Mouse (Mus musculus) liver, embryonic 12.5 days (tissue): ENCODE measurements at regions not wholly inside any gene's neighbourhood (a gene's known extent, or its start where the extent isn't known, plus 50 kb on each side); places are given as distances from the start of the nearest gene placed in this dataset.

ENCODE experiments used
- ATAC-seq: fragments of 200-750 bp; cut with Nextera tagmentation; 2 replicates; pipeline ENCODE4 v1.8.0; 2017; ENCODE audit warnings: moderate number of reproducible peaks, mild to moderate bottlenecking, moderate library complexity
- H3K27ac ChIP-seq: fragments of 300-500 bp; sonication (generic); 2 replicates; pipeline ENCODE4 v1.5.1; 2016; ENCODE audit warnings: mild to moderate bottlenecking
- H3K27me3 ChIP-seq: fragments of 300-500 bp; sonication (generic); replicated peaks from 2 replicates; pipeline ENCODE4 v1.6.1; 2016; ENCODE audit warnings: mild to moderate bottlenecking, moderate library complexity
- H3K36me3 ChIP-seq: fragments of 300-500 bp; sonication (generic); 2 replicates; pipeline ENCODE4 v1.6.1; 2016; ENCODE audit warnings: mild to moderate bottlenecking, moderate library complexity
- H3K4me1 ChIP-seq: fragments of 300-500 bp; sonication (generic); 2 replicates; pipeline ENCODE4 v1.6.1; 2016
- H3K4me2 ChIP-seq: fragments of 300-500 bp; sonication (generic); 2 replicates; pipeline ENCODE4 v1.6.1; 2016; ENCODE audit warnings: mild to moderate bottlenecking, moderate library complexity
- H3K4me3 ChIP-seq: fragments of 300-500 bp; sonication (generic); 2 replicates; pipeline ENCODE4 v1.5.1; 2016; ENCODE audit warnings: mild to moderate bottlenecking, moderate library complexity
- H3K9ac ChIP-seq: fragments of 300-500 bp; sonication (generic); 2 replicates; pipeline ENCODE4 v1.6.1; 2016; ENCODE audit warnings: mild to moderate bottlenecking, moderate library complexity
- H3K9me3 ChIP-seq: fragments of 300-500 bp; sonication (generic); replicated peaks from 2 replicates; pipeline ENCODE4 v1.6.1; 2016; ENCODE audit warnings: mild to moderate bottlenecking, moderate library complexity
- WGBS: fragments of 180-500 bp; shearing (Covaris S2); methylation state at CpG from one replicate; pipeline ENCODE4 v1.1.7; 2016; ENCODE audit not compliant: insufficient replicate concordance; 5-methylcytosine and 5-hydroxymethylcytosine counted together

- ATAC-seq = peak; percentile 80
- Histone ChIP-seq H3K27ac (no peak overlapping the region), H3K36me3 (no peaks in the 10 kb centered on the region), H3K4me1 (no peaks in the 10 kb centered on the region), H3K27me3 (no peaks in the 10 kb centered on the region), H3K4me2 (no peak overlapping the region), H3K4me3 (no peak overlapping the region), H3K9ac (no peak overlapping the region), H3K9me3 (no peaks in the 10 kb centered on the region)
- 15% methylated on average over 6 of the region's 6 CpGs for WGBS
Observed at GRCm38 (mm10) chr5:46488140-46488942, 630.9 kb upstream of the Lcorl start.

DNA sequence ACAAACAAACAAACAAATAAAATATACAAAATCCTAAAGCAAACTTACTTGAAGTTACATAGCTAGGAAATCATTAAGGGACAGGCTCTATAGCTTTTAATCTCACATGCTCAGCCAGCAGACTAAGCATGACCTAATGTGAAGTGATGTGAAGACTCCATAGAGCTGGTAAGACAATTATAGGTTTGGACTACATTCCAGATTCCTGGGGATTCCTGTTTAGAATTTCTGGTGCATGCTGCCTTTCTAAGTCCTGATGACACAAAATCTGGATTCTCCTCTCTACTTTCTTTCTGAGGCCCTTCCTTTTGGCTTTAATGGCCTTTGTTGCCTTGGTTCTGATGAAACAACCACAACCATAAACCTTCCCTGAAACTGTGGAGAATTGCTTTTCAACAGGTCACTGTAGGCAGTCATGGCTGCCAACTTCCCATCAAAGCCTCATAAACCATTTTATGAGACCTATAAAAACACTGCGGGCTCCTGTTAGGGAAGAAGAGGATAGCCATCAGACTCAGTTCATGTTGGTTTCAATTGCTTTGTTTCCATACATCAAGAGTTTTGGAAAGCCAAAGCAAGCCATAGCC lies 629.4 kb upstream of the Lcorl start:
- H3K4me3 ChIP-seq = no peak overlapping the region
- no peaks in the 10 kb centered on the region for H3K36me3 ChIP-seq
- no peak overlapping the region for H3K9ac ChIP-seq
- no peak overlapping the region for H3K27ac ChIP-seq
- 63% methylated on average over 1 of the region's 1 CpGs for WGBS
- no peaks in the 10 kb centered on the region for H3K4me1 ChIP-seq
- no peaks in the 10 kb centered on the region for H3K9me3 ChIP-seq
- H3K27me3 ChIP-seq = no peaks in the 10 kb centered on the region
- no peak overlapping the region for H3K4me2 ChIP-seq
- ATAC-seq = no peak

DNA sequence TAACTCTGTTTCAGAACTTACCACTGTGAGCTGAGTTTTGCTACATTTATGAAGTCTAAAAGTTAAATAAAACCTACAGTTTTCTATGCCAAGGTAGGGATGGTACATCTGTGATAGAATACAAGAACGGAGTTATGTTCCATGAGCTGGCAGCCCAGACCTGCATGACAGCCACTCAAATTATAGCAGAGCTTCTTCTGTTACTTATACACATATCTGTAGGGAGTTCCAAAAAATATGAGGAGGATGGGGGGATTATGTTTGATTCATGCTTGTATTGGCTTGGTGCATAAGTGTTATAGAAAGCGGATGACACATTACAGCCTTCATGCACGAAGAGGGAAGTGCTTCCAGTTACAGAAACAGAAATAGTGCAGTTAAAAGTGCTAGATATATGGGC lies 598.9 kb upstream of the Lcorl start:
- no peaks in the 10 kb centered on the region for H3K9me3 ChIP-seq
- no peak overlapping the region for H3K27ac ChIP-seq
- no peaks in the 10 kb centered on the region for H3K27me3 ChIP-seq
- WGBS = 75% methylated on average over 3 of the region's 3 CpGs
- no peak overlapping the region for H3K9ac ChIP-seq
- ATAC-seq = no peak
- no peaks in the 10 kb centered on the region for H3K4me1 ChIP-seq
- H3K4me2 ChIP-seq = no peak overlapping the region
- no peaks in the 10 kb centered on the region for H3K36me3 ChIP-seq
- H3K4me3 ChIP-seq = no peak overlapping the region

GRCm38 (mm10) chr5:46448274-46448673 lies 590.9 kb upstream of the Lcorl start:
- Histone ChIP-seq H3K27ac (no peak overlapping the region), H3K9ac (no peak overlapping the region), H3K36me3 (no peaks in the 10 kb centered on the region), H3K4me1 (no peaks in the 10 kb centered on the region), H3K9me3 (no peaks in the 10 kb centered on the region), H3K4me3 (no peak overlapping the region), H3K27me3 (no peaks in the 10 kb centered on the region), H3K4me2 (no peak overlapping the region)
- no peak for ATAC-seq
- 56% methylated on average over 4 of the region's 4 CpGs for WGBS

GRCm38 (mm10) chr5:46445844-46446243 lies 588.4 kb upstream of the Lcorl start:
- Histone ChIP-seq H3K27me3 (no peaks in the 10 kb centered on the region), H3K9me3 (no peaks in the 10 kb centered on the region), H3K4me2 (no peak overlapping the region), H3K27ac (no peak overlapping the region), H3K4me1 (no peaks in the 10 kb centered on the region), H3K36me3 (no peaks in the 10 kb centered on the region), H3K4me3 (no peak overlapping the region), H3K9ac (no peak overlapping the region)
- no peak for ATAC-seq
- 34% methylated on average over 3 of the region's 3 CpGs for WGBS

GRCm38 (mm10) chr5:46445122-46445521 lies 587.7 kb upstream of the Lcorl start:
- Histone ChIP-seq H3K27me3 (no peaks in the 10 kb centered on the region), H3K4me2 (no peak overlapping the region), H3K27ac (no peak overlapping the region), H3K9me3 (no peaks in the 10 kb centered on the region), H3K9ac (no peak overlapping the region), H3K4me3 (no peak overlapping the region), H3K4me1 (no peaks in the 10 kb centered on the region), H3K36me3 (no peaks in the 10 kb centered on the region)
- 63% methylated on average over 7 of the region's 7 CpGs for WGBS
- no peak for ATAC-seq

DNA sequence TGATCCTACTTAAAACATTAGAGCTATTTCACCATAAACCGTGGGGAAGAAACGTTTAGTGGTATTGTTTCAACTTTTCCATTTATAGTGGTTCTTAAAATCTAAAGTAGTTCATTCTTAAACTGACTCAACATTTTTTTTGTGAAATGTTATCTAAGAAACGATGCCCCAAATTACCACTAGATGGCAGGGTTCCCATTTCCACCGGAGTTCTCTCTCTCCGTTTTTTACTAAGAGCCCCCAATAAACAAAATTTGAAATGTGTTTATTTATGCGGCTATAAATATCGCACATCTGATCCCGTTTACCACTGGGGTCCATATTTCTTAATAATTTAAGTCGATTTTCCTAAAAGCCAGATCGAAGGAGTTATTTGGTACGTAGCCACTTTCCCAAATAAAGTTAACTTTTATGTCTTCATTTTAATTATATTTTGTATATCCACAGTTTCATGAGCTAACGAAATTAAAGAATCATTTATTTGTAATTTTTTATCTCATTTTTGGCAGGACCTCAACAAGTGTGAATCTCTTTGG lies 586.5 kb upstream of the Lcorl start:
- no peak overlapping the region for H3K9ac ChIP-seq
- no peaks in the 10 kb centered on the region for H3K9me3 ChIP-seq
- H3K27me3 ChIP-seq = no peaks in the 10 kb centered on the region
- no peak for ATAC-seq
- 12% methylated on average over 12 of the region's 12 CpGs for WGBS
- no peaks in the 10 kb centered on the region for H3K4me1 ChIP-seq
- H3K4me2 ChIP-seq = no peak overlapping the region
- no peak overlapping the region for H3K4me3 ChIP-seq
- no peak overlapping the region for H3K27ac ChIP-seq
- H3K36me3 ChIP-seq = no peaks in the 10 kb centered on the region

DNA sequence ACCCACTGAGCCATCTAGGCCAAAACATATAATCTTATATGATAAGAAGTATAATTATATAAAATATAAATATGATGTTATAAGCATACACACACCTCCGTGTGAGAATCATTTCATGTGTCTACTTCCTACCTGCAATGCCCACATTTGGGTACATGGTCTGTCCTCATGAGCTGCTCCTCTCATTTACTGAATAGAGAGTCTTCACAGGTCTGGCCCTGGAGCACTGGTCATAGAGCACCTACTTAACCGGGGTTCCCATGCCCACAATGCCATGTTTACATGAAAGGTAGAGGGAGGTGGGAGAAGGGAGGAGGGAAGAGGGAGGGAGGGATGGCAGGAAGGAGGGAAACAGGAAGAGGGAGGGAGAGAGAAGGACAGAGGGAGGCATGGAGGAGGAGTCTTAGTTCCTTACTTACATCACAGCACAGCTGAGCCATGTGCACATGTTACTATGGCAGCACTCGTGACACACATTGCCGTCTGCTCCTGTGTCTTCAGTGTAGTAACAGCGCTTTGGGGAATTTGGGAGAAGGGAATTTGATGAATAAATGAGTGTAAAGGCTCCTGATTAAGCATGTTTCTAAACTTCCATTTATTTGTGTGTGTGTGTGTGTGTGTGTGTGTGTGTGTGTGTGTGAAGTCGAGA lies 585.3 kb upstream of the Lcorl start:
- H3K9me3 ChIP-seq = no peaks in the 10 kb centered on the region
- 72% methylated on average over 6 of the region's 6 CpGs for WGBS
- H3K27me3 ChIP-seq = no peaks in the 10 kb centered on the region
- H3K27ac ChIP-seq = no peak overlapping the region
- ATAC-seq = no peak
- no peak overlapping the region for H3K9ac ChIP-seq
- H3K4me2 ChIP-seq = no peak overlapping the region
- H3K36me3 ChIP-seq = no peaks in the 10 kb centered on the region
- H3K4me1 ChIP-seq = no peaks in the 10 kb centered on the region
- no peak overlapping the region for H3K4me3 ChIP-seq

- Histone ChIP-seq H3K9ac (no peak overlapping the region), H3K9me3 (no peaks in the 10 kb centered on the region), H3K4me3 (no peak overlapping the region), H3K27me3 (no peaks in the 10 kb centered on the region), H3K27ac (no peak overlapping the region), H3K4me2 (no peak overlapping the region), H3K36me3 (no peaks in the 10 kb centered on the region), H3K4me1 (no peaks in the 10 kb centered on the region)
- no peak for ATAC-seq
Observed at GRCm38 (mm10) chr5:46441716-46442115, 584.3 kb upstream of the Lcorl start.

GRCm38 (mm10) chr5:46431644-46432367 lies 574.4 kb upstream of the Lcorl start:
- no peak overlapping the region for H3K4me3 ChIP-seq
- WGBS = 53% methylated on average over 3 of the region's 3 CpGs
- no peaks in the 10 kb centered on the region for H3K9me3 ChIP-seq
- H3K27me3 ChIP-seq = no peaks in the 10 kb centered on the region
- no peak overlapping the region for H3K9ac ChIP-seq
- ATAC-seq = no peak
- no peak overlapping the region for H3K27ac ChIP-seq
- H3K4me2 ChIP-seq = no peak overlapping the region
- H3K4me1 ChIP-seq = no peaks in the 10 kb centered on the region
- no peaks in the 10 kb centered on the region for H3K36me3 ChIP-seq

DNA sequence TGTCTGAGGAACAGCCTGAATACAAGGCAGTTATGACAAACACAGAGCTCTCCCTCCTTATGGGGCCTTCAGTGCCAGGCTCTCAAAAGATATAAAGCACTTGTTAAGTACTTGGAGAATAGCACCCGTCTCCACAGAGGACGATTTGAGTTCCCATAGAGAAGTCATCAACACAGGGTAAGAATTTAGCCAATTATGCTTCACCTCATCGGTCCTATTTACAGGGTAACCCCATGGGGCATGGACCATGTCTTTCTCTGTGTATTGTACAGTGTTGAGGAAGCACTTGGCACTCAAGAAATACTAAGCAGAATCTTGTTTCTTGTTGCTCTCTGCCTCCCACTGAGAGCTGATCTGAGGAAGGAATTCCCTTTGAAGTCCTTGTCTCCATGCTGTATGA lies 565.3 kb upstream of the Lcorl start:
- no peaks in the 10 kb centered on the region for H3K9me3 ChIP-seq
- no peak overlapping the region for H3K9ac ChIP-seq
- H3K4me3 ChIP-seq = no peak overlapping the region
- no peak for ATAC-seq
- no peak overlapping the region for H3K4me2 ChIP-seq
- H3K27me3 ChIP-seq = no peaks in the 10 kb centered on the region
- H3K27ac ChIP-seq = no peak overlapping the region
- whole genome bisulfite sequencing = 72% methylated on average over 3 of the region's 3 CpGs
- no peaks in the 10 kb centered on the region for H3K4me1 ChIP-seq
- no peaks in the 10 kb centered on the region for H3K36me3 ChIP-seq

GRCm38 (mm10) chr5:46406969-46407368 lies 549.6 kb upstream of the Lcorl start:
- H3K9me3 ChIP-seq = no peaks in the 10 kb centered on the region
- no peak overlapping the region for H3K9ac ChIP-seq
- no peak overlapping the region for H3K4me2 ChIP-seq
- H3K4me3 ChIP-seq = no peak overlapping the region
- no peak overlapping the region for H3K27ac ChIP-seq
- H3K36me3 ChIP-seq = no peaks in the 10 kb centered on the region
- no peaks in the 10 kb centered on the region for H3K27me3 ChIP-seq
- no peaks in the 10 kb centered on the region for H3K4me1 ChIP-seq
- ATAC-seq = no peak
- 67% methylated on average over 2 of the region's 2 CpGs for WGBS
